Mouse (Mus musculus) cerebellum, adult 9-10 months (tissue): Measurements from ENCODE around the gene Cebpb.

Experiments used
- DNase-seq: peaks from one replicate; pipeline ENCODE4 v3.0.0; 2022

Cebpb gene

GRCm38 (mm10) chr2:167691871-167692661 lies 3.4 kb downstream of the Cebpb start:
- no peak for DNase-seq

GRCm38 (mm10) chr2:167692831-167693230 lies 4.1 kb downstream of the Cebpb start:
- DNase-seq: no peak

GRCm38 (mm10) chr2:167693540-167693939 lies 4.8 kb downstream of the Cebpb start:
- DNase-seq: no peak

GRCm38 (mm10) chr2:167694244-167694643 lies 5.5 kb downstream of the Cebpb start:
- no peak for DNase-seq

- no peak for DNase-seq
These were observed 6.2 kb downstream of the Cebpb start for GRCm38 (mm10) chr2:167694963-167695362.

GRCm38 (mm10) chr2:167695491-167695890 lies 6.8 kb downstream of the Cebpb start:
- DNase-seq: no peak

GRCm38 (mm10) chr2:167696143-167696542 lies 7.4 kb downstream of the Cebpb start:
- DNase-seq: no peak

- no peak for DNase-seq
These were observed 9.2 kb downstream of the Cebpb start for GRCm38 (mm10) chr2:167697902-167698301.

GRCm38 (mm10) chr2:167700018-167700417 lies 11.3 kb downstream of the Cebpb start:
- DNase-seq: no peak

GRCm38 (mm10) chr2:167701472-167701871 lies 12.8 kb downstream of the Cebpb start:
- no peak for DNase-seq

GRCm38 (mm10) chr2:167702126-167702525 lies 13.4 kb downstream of the Cebpb start:
- DNase-seq: no peak

- no peak for DNase-seq
These were observed 15.7 kb downstream of the Cebpb start for GRCm38 (mm10) chr2:167704409-167704808.

GRCm38 (mm10) chr2:167706183-167706939 lies 17.6 kb downstream of the Cebpb start:
- no peak for DNase-seq

GRCm38 (mm10) chr2:167708373-167708772 lies 19.7 kb downstream of the Cebpb start:
- DNase-seq: no peak

- DNase-seq: no peak
These were observed 21.3 kb downstream of the Cebpb start for GRCm38 (mm10) chr2:167709969-167710368.

GRCm38 (mm10) chr2:167710574-167710973 lies 21.9 kb downstream of the Cebpb start:
- no peak for DNase-seq

GRCm38 (mm10) chr2:167712872-167713821 lies 24.4 kb downstream of the Cebpb start:
- DNase-seq: no peak

GRCm38 (mm10) chr2:167714298-167714697 lies 25.6 kb downstream of the Cebpb start:
- DNase-seq: no peak

GRCm38 (mm10) chr2:167715008-167715407 lies 26.3 kb downstream of the Cebpb start:
- DNase-seq: no peak

GRCm38 (mm10) chr2:167717208-167717607 lies 28.5 kb downstream of the Cebpb start:
- DNase-seq: no peak

GRCm38 (mm10) chr2:167719520-167719919 lies 30.8 kb downstream of the Cebpb start:
- no peak for DNase-seq

GRCm38 (mm10) chr2:167721159-167721882 lies 32.6 kb downstream of the Cebpb start:
- no peak for DNase-seq
